Mouse (Mus musculus) stomach, postnatal 0 days (tissue): ENCODE measurements around the gene Arl16.

Experiments
- CTCF ChIP-seq: IDR thresholded peaks from 2 replicates; pipeline ENCODE4 v1.5.1; 2016; ENCODE audit warnings: antibody characterized with exemption, low read depth, mild to moderate bottlenecking, moderate library complexity
- EP300 ChIP-seq: optimal IDR thresholded peaks from 2 replicates; pipeline ENCODE3; 2016; ENCODE audit warnings: antibody characterized with exemption

- TF ChIP-seq CTCF: no peak
- no peak for TF ChIP-seq EP300
These were observed 307 bp upstream of the Arl16 start for GRCm38 (mm10) chr11:120467736-120468092.
